Mouse (Mus musculus) kidney, embryonic 15.5 days (tissue): ENCODE data around the gene St8sia1. TPM values are rescaled to one million over a fixed set of nuclear protein-coding genes. Genes with fewer than 3 reads are reported as not detected.
"Not testable (repeated sequence)": the region's sequence is repeated elsewhere in the genome, so short reads cannot be mapped to it uniquely, and the experiment has no call there.

Source experiments
- ATAC-seq: fragments of 200-750 bp; cut with Nextera tagmentation; replicated peaks from 2 replicates; pipeline ENCODE4 v1.8.0; 2017; ENCODE audit warnings: moderate TSS enrichment; ENCODE audit not compliant: low FRiP score
- H3K27ac ChIP-seq: fragments of 300-500 bp; sonication (generic); 2 replicates; pipeline ENCODE4 v1.5.1; 2015; ENCODE audit warnings: mild to moderate bottlenecking, inconsistent platforms
- H3K27me3 ChIP-seq: fragments of 300-500 bp; sonication (generic); 2 replicates; pipeline ENCODE4 v1.6.1; 2015; ENCODE audit warnings: inconsistent platforms
- H3K36me3 ChIP-seq: fragments of 300-500 bp; sonication (generic); 2 replicates; pipeline ENCODE4 v1.6.1; 2015; ENCODE audit warnings: inconsistent platforms
- H3K4me1 ChIP-seq: fragments of 300-500 bp; sonication (generic); 2 replicates; pipeline ENCODE4 v1.6.1; 2015; ENCODE audit warnings: inconsistent platforms
- H3K4me2 ChIP-seq: fragments of 300-500 bp; sonication (generic); 2 replicates; pipeline ENCODE4 v1.6.1; 2015; ENCODE audit warnings: moderate library complexity, mild to moderate bottlenecking, inconsistent platforms
- H3K4me3 ChIP-seq: fragments of 300-500 bp; sonication (generic); replicated peaks from 2 replicates; pipeline ENCODE4 v1.5.1; 2015; ENCODE audit warnings: mild to moderate bottlenecking, inconsistent platforms
- H3K9ac ChIP-seq: fragments of 300-500 bp; sonication (generic); 2 replicates; pipeline ENCODE4 v1.6.1; 2015; ENCODE audit warnings: mild to moderate bottlenecking, inconsistent platforms
- H3K9me3 ChIP-seq: fragments of 300-500 bp; sonication (generic); replicated peaks from 2 replicates; pipeline ENCODE4 v1.6.1; 2016; ENCODE audit warnings: inconsistent platforms
- WGBS: fragments of 180-500 bp; shearing (Covaris S2); methylation state at CpG from one replicate; pipeline ENCODE4 v1.1.7; 2015; ENCODE audit warnings: mixed read lengths; 5-methylcytosine and 5-hydroxymethylcytosine counted together
- polyA plus RNA-seq: library from polyadenylated mRNA; unstranded; fragments of >200 nt; fragmentation: Nextera tagmentation; extraction: Ambion mirVana; gene quantifications from 2 replicates; pipeline ENCODE4 v1.2.1, GENCODE M21; 2015

The St8sia1 gene
- 3.0 and 3.1 TPM in 2 replicates for polyA plus RNA-seq

- peak within 1 kb of the TSS; percentile 98 for H3K4me2 ChIP-seq
- H3K4me1 ChIP-seq: peaks cover 11% of the 10 kb centered on the region
- peaks cover 15% of the 10 kb centered on the region for H3K27me3 ChIP-seq
- H3K36me3 ChIP-seq: no peaks in the 10 kb centered on the region
- WGBS: under 1% methylated on average over 45 of the region's 45 CpGs
- ATAC-seq: peak; percentile 68
- peak within 1 kb of the TSS; percentile 65 for H3K4me3 ChIP-seq
- peak within 1 kb of the TSS; percentile 51 for H3K27ac ChIP-seq
- H3K9me3 ChIP-seq: no peaks in the 10 kb centered on the region
- peak within 1 kb of the TSS; percentile 55 for H3K9ac ChIP-seq
These were observed at the start of gene St8sia1 for GRCm38 (mm10) chr6:142964076-142964530. Gene St8sia1, minus strand, starts transcription at chr6:142964452.

- no peak overlapping the region for H3K27ac ChIP-seq
- H3K4me1 ChIP-seq: no peaks in the 10 kb centered on the region
- WGBS: 93% methylated on average over 15 of the region's 15 CpGs
- no peak overlapping the region for H3K4me2 ChIP-seq
- ATAC-seq: no peak
- no peak overlapping the region for H3K9ac ChIP-seq
- peaks cover 54% of the 10 kb centered on the region for H3K36me3 ChIP-seq
- no peaks in the 10 kb centered on the region for H3K9me3 ChIP-seq
- H3K4me3 ChIP-seq: no peak overlapping the region
- H3K27me3 ChIP-seq: no peaks in the 10 kb centered on the region
These were observed 48.4 kb upstream of the St8sia1 start for GRCm38 (mm10) chr6:143012513-143013215.

GRCm38 (mm10) chr6:143008865-143009264 lies 44.6 kb upstream of the St8sia1 start:
- WGBS: 80% methylated on average over 5 of the region's 5 CpGs
- Histone ChIP-seq H3K36me3 (peaks cover 41% of the 10 kb centered on the region), H3K27me3 (no peaks in the 10 kb centered on the region), H3K9ac (no peak overlapping the region), H3K4me3 (no peak overlapping the region), H3K27ac (no peak overlapping the region), H3K9me3 (no peaks in the 10 kb centered on the region), H3K4me1 (no peaks in the 10 kb centered on the region), H3K4me2 (no peak overlapping the region)
- no peak for ATAC-seq

- WGBS: 92% methylated on average over 9 of the region's 9 CpGs
These were observed 41.0 kb upstream of the St8sia1 start for GRCm38 (mm10) chr6:143005209-143005608.

GRCm38 (mm10) chr6:143004801-143005200 lies 40.5 kb upstream of the St8sia1 start:
- Histone ChIP-seq H3K9me3 (no peaks in the 10 kb centered on the region), H3K27ac (no peak overlapping the region), H3K4me1 (no peaks in the 10 kb centered on the region), H3K36me3 (peaks cover 7% of the 10 kb centered on the region; the same call in 1 of the 2 replicates), H3K4me3 (no peak overlapping the region), H3K4me2 (no peak overlapping the region), H3K27me3 (no peaks in the 10 kb centered on the region), H3K9ac (no peak overlapping the region)
- no peak for ATAC-seq
- 70% methylated on average over 9 of the region's 9 CpGs for WGBS

More at GRCm38 (mm10) chr6:143005209-143005608, 41.0 kb upstream of the St8sia1 start:
- H3K4me2 ChIP-seq, H3K27ac ChIP-seq, ATAC-seq, H3K4me3 ChIP-seq, H3K9me3 ChIP-seq, H3K27me3 ChIP-seq, H3K9ac ChIP-seq, H3K4me1 ChIP-seq: not testable (repeated sequence)
- H3K36me3 ChIP-seq: peaks cover 11% of the 10 kb centered on the region; the same call in 1 of the 2 replicates

GRCm38 (mm10) chr6:142998221-142998999 lies 34.2 kb upstream of the St8sia1 start:
- ATAC-seq: no peak
- Histone ChIP-seq H3K4me3 (no peak overlapping the region), H3K4me1 (peaks cover 13% of the 10 kb centered on the region), H3K9me3 (no peaks in the 10 kb centered on the region), H3K36me3 (no peaks in the 10 kb centered on the region), H3K9ac (no peak overlapping the region), H3K27ac (no peak overlapping the region), H3K4me2 (no peak overlapping the region), H3K27me3 (no peaks in the 10 kb centered on the region)
- 54% methylated on average over 12 of the region's 12 CpGs for WGBS

- Histone ChIP-seq H3K4me2 (no peak overlapping the region), H3K36me3 (no peaks in the 10 kb centered on the region), H3K9me3 (no peaks in the 10 kb centered on the region), H3K4me3 (no peak overlapping the region), H3K9ac (no peak overlapping the region), H3K4me1 (peaks cover 13% of the 10 kb centered on the region), H3K27ac (no peak overlapping the region), H3K27me3 (no peaks in the 10 kb centered on the region)
- 73% methylated on average over 3 of the region's 3 CpGs for WGBS
- no peak for ATAC-seq
These were observed 32.6 kb upstream of the St8sia1 start for GRCm38 (mm10) chr6:142996887-142997286.

- Histone ChIP-seq H3K9ac (no peak overlapping the region), H3K27me3 (no peaks in the 10 kb centered on the region), H3K4me3 (no peak overlapping the region), H3K4me1 (peaks cover 13% of the 10 kb centered on the region), H3K36me3 (no peaks in the 10 kb centered on the region), H3K27ac (no peak overlapping the region), H3K4me2 (no peak overlapping the region), H3K9me3 (no peaks in the 10 kb centered on the region)
- ATAC-seq: no peak
- WGBS: 79% methylated on average over 5 of the region's 5 CpGs
These were observed 31.3 kb upstream of the St8sia1 start for GRCm38 (mm10) chr6:142995567-142995966.

- Histone ChIP-seq H3K9me3 (no peaks in the 10 kb centered on the region), H3K27ac (no peak overlapping the region), H3K4me1 (peaks cover 13% of the 10 kb centered on the region), H3K4me3 (no peak overlapping the region), H3K4me2 (no peak overlapping the region), H3K27me3 (no peaks in the 10 kb centered on the region), H3K36me3 (no peaks in the 10 kb centered on the region), H3K9ac (no peak overlapping the region)
- ATAC-seq: no peak
- WGBS: 49% methylated on average over 7 of the region's 7 CpGs
These were observed 30.6 kb upstream of the St8sia1 start for GRCm38 (mm10) chr6:142994821-142995220.

- WGBS: 21% methylated on average over 14 of the region's 14 CpGs
- Histone ChIP-seq H3K4me3 (no peak overlapping the region), H3K36me3 (no peaks in the 10 kb centered on the region), H3K27ac (peak overlapping the region; percentile 38; the same call in 1 of the 2 replicates), H3K27me3 (no peaks in the 10 kb centered on the region), H3K4me1 (peaks cover 13% of the 10 kb centered on the region), H3K9me3 (no peaks in the 10 kb centered on the region), H3K4me2 (0 out of 2 replicates have a peak overlapping the region, but pooled peaks have one; percentile 7), H3K9ac (no peak overlapping the region)
- ATAC-seq: peak; percentile 74; the same call in 1 of the 2 replicates
These were observed 29.8 kb upstream of the St8sia1 start for GRCm38 (mm10) chr6:142993705-142994698.

GRCm38 (mm10) chr6:142992971-142993370 lies 28.7 kb upstream of the St8sia1 start:
- Histone ChIP-seq H3K27me3 (no peaks in the 10 kb centered on the region), H3K36me3 (no peaks in the 10 kb centered on the region), H3K4me2 (no peak overlapping the region), H3K4me3 (no peak overlapping the region), H3K9ac (no peak overlapping the region), H3K27ac (no peak overlapping the region), H3K4me1 (peaks cover 9% of the 10 kb centered on the region), H3K9me3 (no peaks in the 10 kb centered on the region)
- no peak for ATAC-seq
- 61% methylated on average over 2 of the region's 2 CpGs for WGBS
